Mouse (Mus musculus) lung, adult 2 months (tissue): ENCODE measurements around the gene Ap3b2.

Experiments
- CTCF ChIP-seq: fragments of 200-500 bp; IDR thresholded peaks from 2 replicates; pipeline ENCODE4 v1.5.1; 2011; ENCODE audit warnings: mild to moderate bottlenecking, low read length, control low read depth; ENCODE audit not compliant: insufficient read depth
- POLR2A ChIP-seq: fragments of 200-500 bp; IDR thresholded peaks from 2 replicates; pipeline ENCODE4 v1.6.1; 2011; ENCODE audit warnings: low read depth, mild to moderate bottlenecking, control low read depth, low read length, borderline replicate concordance; ENCODE audit errors: extremely low read depth

- TF ChIP-seq CTCF (no peak), POLR2A (no peak)
Observed at GRCm38 (mm10) chr7:81454331-81455039, 39.2 kb downstream of the Ap3b2 start.
